ENCODE assay signal across 24 mouse cellular contexts in the genomic region with DNA sequence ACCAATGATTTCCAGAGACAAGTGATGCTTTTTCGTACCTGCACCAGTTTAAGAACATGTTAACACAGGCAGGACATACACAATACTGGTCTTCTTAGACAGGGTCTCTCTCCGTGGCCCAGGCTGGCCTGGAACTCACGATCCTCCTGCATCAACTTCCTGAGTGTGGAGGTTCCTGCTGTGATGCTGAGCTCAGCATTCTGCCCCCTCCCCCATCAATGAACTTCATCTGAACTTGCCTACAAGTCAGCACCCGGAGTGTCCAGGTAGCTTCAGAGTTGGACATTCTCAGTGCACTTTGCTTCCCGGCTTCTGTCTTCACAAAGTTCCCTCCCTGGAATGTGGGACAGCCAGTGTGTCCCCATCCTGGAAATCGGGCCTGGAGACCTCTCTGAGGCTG.
"Had no signal": no experiment of that assay in that cellular context is flagged by ENCODE, and none has a peak within 500 bp of the region (broad histone marks: within the 10 kb centered on the region; RNA-seq: fewer than 3 reads in every experiment).

No protein-coding gene starts in this region.

- H3K27me3 ChIP-seq: heart, embryonic 12.5 days; hindbrain, embryonic 12.5 days; intestine, embryonic 15.5 days; limb, embryonic 12.5 days; liver, embryonic 13.5 days; liver, embryonic 15.5 days had no signal

- H3K9me3 ChIP-seq: heart, embryonic 10.5 days; heart, embryonic 12.5 days; hindbrain, embryonic 10.5 days; hindbrain, embryonic 12.5 days; intestine, embryonic 15.5 days; limb, embryonic 12.5 days; liver, embryonic 13.5 days; liver, embryonic 15.5 days had no signal

- H3K4me3 ChIP-seq: gastrocnemius, adult 2 months; heart, embryonic 10.5 days; heart, embryonic 12.5 days; hindbrain, embryonic 10.5 days; hindbrain, embryonic 12.5 days; intestine, embryonic 15.5 days; limb, embryonic 12.5 days; liver, embryonic 13.5 days; liver, embryonic 15.5 days had no signal

- H3K36me3 ChIP-seq: hindbrain, embryonic 10.5 days; hindbrain, embryonic 12.5 days; intestine, embryonic 15.5 days; limb, embryonic 12.5 days had no signal

- DNase-seq: gastrocnemius, adult 2 months; gastrocnemius, postnatal 10 days; gastrocnemius, postnatal 25 days; heart, adult 18-20 months; heart, postnatal 10 days; heart, postnatal 4 days; kidney, adult 18-20 months; kidney, adult 8-10 months; kidney, postnatal 10 days; kidney, postnatal 25 days; kidney, postnatal 4 days; layer of hippocampus, adult 9-11 months; layer of hippocampus, postnatal 36 days; left cerebral cortex, postnatal 4 days; liver; liver, embryonic 13.5 days had no signal

- H3K9ac ChIP-seq: heart, embryonic 12.5 days; hindbrain, embryonic 12.5 days; hindbrain, embryonic 14.5 days; intestine, embryonic 15.5 days; limb, embryonic 12.5 days; liver, embryonic 13.5 days; liver, embryonic 15.5 days had no signal

- H3K27ac ChIP-seq: gastrocnemius, adult 2 months; heart, embryonic 10.5 days; hindbrain, embryonic 10.5 days; hindbrain, embryonic 12.5 days; hindbrain, embryonic 14.5 days; intestine, embryonic 15.5 days; limb, embryonic 12.5 days; liver, embryonic 13.5 days; liver, embryonic 15.5 days had no signal
